Mouse (Mus musculus) midbrain, embryonic 15.5 days (tissue): ENCODE measurements around the gene Rsph6a. TPM values are rescaled to one million over a fixed set of nuclear protein-coding genes. Genes with fewer than 3 reads are reported as not detected.
A peak's percentile ranks its signal among the peaks of the same experiment; 100 is the strongest.

ENCODE experiments used
- ATAC-seq: fragments of 200-750 bp; cut with Nextera tagmentation; replicated peaks from 2 replicates; pipeline ENCODE4 v1.8.0; 2017; ENCODE audit warnings: moderate TSS enrichment
- H3K27ac ChIP-seq: fragments of 300-500 bp; sonication (generic); 2 replicates; pipeline ENCODE4 v1.5.1; 2015; ENCODE audit warnings: mild to moderate bottlenecking, inconsistent platforms
- H3K27me3 ChIP-seq: fragments of 300-500 bp; sonication (generic); replicated peaks from 2 replicates; pipeline ENCODE4 v1.6.1; 2015; ENCODE audit warnings: inconsistent platforms
- H3K36me3 ChIP-seq: fragments of 300-500 bp; sonication (generic); replicated peaks from 2 replicates; pipeline ENCODE4 v1.6.1; 2015; ENCODE audit warnings: inconsistent platforms
- H3K4me1 ChIP-seq: fragments of 300-500 bp; sonication (generic); 2 replicates; pipeline ENCODE4 v1.6.1; 2015; ENCODE audit warnings: inconsistent platforms
- H3K4me2 ChIP-seq: fragments of 300-500 bp; sonication (generic); 2 replicates; pipeline ENCODE4 v1.6.1; 2015; ENCODE audit warnings: inconsistent platforms, mild to moderate bottlenecking, moderate library complexity
- H3K4me3 ChIP-seq: fragments of 300-500 bp; sonication (generic); 2 replicates; pipeline ENCODE4 v1.5.1; 2015; ENCODE audit warnings: mild to moderate bottlenecking, inconsistent platforms
- H3K9ac ChIP-seq: fragments of 300-500 bp; sonication (generic); 2 replicates; pipeline ENCODE4 v1.6.1; 2015; ENCODE audit warnings: mild to moderate bottlenecking, inconsistent platforms
- H3K9me3 ChIP-seq: fragments of 300-500 bp; sonication (generic); 2 replicates; pipeline ENCODE4 v1.6.1; 2016; ENCODE audit warnings: inconsistent platforms
- WGBS: fragments of 180-500 bp; shearing (Covaris S2); methylation state at CpG from one replicate; pipeline ENCODE4 v1.1.7; 2015; ENCODE audit warnings: mixed read lengths; 5-methylcytosine and 5-hydroxymethylcytosine counted together
- polyA plus RNA-seq: library from polyadenylated mRNA; unstranded; fragments of >200 nt; fragmentation: Nextera tagmentation; extraction: Ambion mirVana; gene quantifications from 2 replicates; pipeline ENCODE4 v1.2.1, GENCODE M21; 2015

Rsph6a gene
- polyA plus RNA-seq, 1 experiment from 2014 or later, result 0.15 TPM

DNA sequence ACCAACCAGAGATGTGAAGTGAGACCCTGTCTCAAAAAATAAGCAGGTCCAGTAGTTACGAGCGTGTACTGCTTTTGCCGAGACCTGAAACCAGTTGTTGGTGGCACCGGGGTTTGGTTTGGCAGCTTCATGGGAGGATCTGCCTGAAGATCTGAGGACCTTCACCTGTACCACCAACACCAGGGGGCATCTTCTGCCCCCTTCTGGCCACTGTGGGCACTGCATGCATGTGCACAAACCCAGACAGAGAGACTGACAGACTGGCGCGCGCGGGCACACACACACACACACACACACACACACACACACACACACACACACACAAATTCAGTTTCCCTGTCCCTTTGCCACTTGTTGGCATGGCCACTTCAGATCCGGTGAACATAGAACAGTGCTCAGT is 19.0 kb downstream of the Rsph6a start:
- no peaks in the 10 kb centered on the region for H3K9me3 ChIP-seq
- ATAC-seq, result no peak
- no peak overlapping the region for H3K9ac ChIP-seq
- no peak overlapping the region for H3K4me2 ChIP-seq
- no peak overlapping the region for H3K4me3 ChIP-seq
- peaks cover 23% of the 10 kb centered on the region for H3K4me1 ChIP-seq
- H3K27ac ChIP-seq, result no peak overlapping the region
- H3K27me3 ChIP-seq, result no peaks in the 10 kb centered on the region
- 80% methylated on average over 9 of the region's 9 CpGs for WGBS
- H3K36me3 ChIP-seq, result peaks cover 6% of the 10 kb centered on the region

DNA sequence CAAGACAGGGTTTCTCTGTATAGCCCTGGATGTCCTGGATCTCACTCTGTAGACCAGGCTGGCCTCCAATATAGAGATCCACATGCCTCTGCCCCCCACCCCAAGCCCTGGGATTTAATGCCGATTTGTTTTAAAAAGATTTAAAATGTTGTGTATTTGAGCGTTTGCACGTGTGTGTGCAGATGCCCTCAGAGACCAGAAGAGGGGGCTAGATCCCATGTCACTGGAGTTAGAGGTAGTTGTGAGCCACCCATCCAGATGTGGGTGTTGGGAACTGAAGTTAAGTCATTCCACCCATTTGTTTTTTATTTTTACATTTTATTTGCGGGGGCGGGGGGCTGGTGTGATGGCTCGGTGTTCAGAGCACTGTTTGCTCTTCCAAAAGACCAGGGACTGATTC is 20.0 kb downstream of the Rsph6a start:
- no peak overlapping the region for H3K4me2 ChIP-seq
- H3K36me3 ChIP-seq, result peaks cover 13% of the 10 kb centered on the region
- peaks cover 23% of the 10 kb centered on the region for H3K4me1 ChIP-seq
- no peak for ATAC-seq
- no peak overlapping the region for H3K4me3 ChIP-seq
- 92% methylated on average over 6 of the region's 6 CpGs for WGBS
- no peaks in the 10 kb centered on the region for H3K27me3 ChIP-seq
- no peak overlapping the region for H3K27ac ChIP-seq
- H3K9me3 ChIP-seq, result no peaks in the 10 kb centered on the region
- no peak overlapping the region for H3K9ac ChIP-seq

DNA sequence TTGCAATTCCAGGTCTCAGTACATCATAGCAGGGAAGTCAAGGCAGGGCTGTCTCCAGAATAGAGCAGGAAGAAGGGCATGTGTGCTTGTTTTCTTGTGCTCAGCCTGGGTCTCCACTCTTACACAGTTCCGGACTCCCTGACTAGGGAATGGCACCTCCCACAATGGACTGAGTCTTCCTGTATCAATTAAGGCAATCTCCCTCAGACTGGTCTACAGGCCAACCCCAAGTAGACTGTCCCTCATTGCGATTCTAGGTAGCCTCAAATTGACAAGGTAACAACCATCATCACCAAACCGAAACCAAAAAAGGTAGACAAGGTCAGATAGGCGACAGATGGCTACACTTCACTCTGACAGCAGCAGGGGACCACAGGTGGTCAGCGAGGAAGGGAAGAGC is 20.7 kb downstream of the Rsph6a start:
- Histone ChIP-seq H3K36me3 (peaks cover 17% of the 10 kb centered on the region), H3K27me3 (no peaks in the 10 kb centered on the region), H3K9ac (peak overlapping the region; percentile 34), H3K4me1 (peaks cover 23% of the 10 kb centered on the region), H3K9me3 (no peaks in the 10 kb centered on the region), H3K4me3 (peak overlapping the region; percentile 93), H3K27ac (peak overlapping the region; percentile 79), H3K4me2 (peak overlapping the region; percentile 65)
- ATAC-seq, result peak; percentile 16
- WGBS, result 56% methylated on average over 5 of the region's 5 CpGs

DNA sequence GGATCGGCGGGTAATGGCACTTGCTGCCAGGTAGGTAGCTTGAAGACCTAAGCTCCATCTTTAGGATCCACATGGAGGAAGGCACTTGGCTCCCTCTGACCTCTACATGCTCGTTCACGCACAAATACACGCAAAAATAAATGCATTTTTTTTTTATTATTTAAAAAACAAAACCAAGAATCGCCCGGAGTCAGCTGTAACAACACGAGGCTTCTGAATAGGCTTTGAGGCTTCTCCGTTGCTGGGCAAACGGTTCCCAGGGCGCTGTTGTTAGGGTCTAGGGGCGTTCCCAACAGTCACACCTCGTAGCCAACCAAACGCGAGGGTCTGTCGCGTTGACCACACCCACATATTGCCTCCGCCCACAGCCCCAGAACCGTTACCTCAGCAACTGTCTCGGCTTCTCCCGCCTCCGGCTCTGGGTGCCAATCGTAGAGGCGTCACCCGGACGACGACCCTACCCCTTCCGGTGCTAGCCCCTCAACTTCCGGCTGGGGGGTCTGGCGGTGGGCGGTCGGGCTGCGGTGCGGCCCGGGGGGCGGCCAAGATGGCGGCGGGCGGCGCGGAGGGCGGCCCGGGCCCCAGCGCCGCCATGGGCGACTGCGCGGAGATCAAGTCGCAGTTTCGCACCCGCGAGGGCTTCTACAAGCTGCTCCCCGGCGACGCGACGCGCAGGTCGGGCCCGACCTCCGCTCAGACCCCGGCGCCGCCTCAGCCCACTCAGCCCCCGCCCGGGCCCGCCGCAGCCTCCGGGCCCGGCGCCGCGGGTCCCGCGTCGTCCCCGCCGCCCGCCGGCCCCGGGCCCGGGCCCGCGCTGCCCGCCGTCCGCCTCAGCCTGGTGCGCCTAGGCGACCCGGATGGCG is 21.5 kb downstream of the Rsph6a start, which contains the start of gene Dmwd:
Gene Dmwd, plus strand, starts transcription at position 505 of the 863 bp plus-strand sequence.
- peaks cover 23% of the 10 kb centered on the region for H3K4me1 ChIP-seq

DNA sequence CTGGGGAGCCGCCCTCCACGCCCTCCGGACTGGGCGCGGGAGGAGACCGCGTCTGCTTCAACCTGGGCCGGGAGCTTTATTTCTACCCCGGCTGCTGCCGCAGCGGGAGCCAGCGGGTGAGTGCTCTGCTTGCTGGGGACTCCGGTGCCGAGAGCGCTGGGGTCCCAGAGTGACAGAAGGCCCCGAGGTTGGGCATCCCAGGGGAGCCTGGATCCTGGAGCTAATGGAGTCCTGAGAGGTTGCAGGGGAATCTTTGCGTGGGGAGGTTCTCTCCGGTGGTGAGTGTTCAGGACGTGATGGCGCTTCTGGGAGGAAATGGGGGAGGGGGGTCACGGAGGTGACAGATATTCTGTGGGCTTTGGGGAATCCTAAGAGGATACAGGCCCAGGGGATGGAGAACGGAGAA is 22.1 kb downstream of the Rsph6a start:
- no peaks in the 10 kb centered on the region for H3K27me3 ChIP-seq
- H3K4me2 ChIP-seq, result peak overlapping the region; percentile 65
- H3K4me3 ChIP-seq, result peak overlapping the region; percentile 93
- H3K27ac ChIP-seq, result peak overlapping the region; percentile 79
- peaks cover 26% of the 10 kb centered on the region for H3K36me3 ChIP-seq
- peak overlapping the region; percentile 97 for H3K9ac ChIP-seq
- peaks cover 23% of the 10 kb centered on the region for H3K4me1 ChIP-seq
- WGBS, result 1% methylated on average over 22 of the region's 22 CpGs
- H3K9me3 ChIP-seq, result no peaks in the 10 kb centered on the region
- ATAC-seq, result peak; percentile 13

More for the DNA sequence above, 21.5 kb downstream of the Rsph6a start, which contains the start of gene Dmwd:
- H3K9ac ChIP-seq, result peak within 1 kb of the TSS; percentile 97
- peak within 1 kb of the TSS; percentile 79 for H3K27ac ChIP-seq
- ATAC-seq, result peak; percentile 98
- H3K4me3 ChIP-seq, result peak within 1 kb of the TSS; percentile 93
- peak within 1 kb of the TSS; percentile 65 for H3K4me2 ChIP-seq
- H3K27me3 ChIP-seq, result no peaks in the 10 kb centered on the region
- WGBS, result under 1% methylated on average over 80 of the region's 91 CpGs
- peaks cover 22% of the 10 kb centered on the region for H3K36me3 ChIP-seq
- H3K9me3 ChIP-seq, result no peaks in the 10 kb centered on the region

DNA sequence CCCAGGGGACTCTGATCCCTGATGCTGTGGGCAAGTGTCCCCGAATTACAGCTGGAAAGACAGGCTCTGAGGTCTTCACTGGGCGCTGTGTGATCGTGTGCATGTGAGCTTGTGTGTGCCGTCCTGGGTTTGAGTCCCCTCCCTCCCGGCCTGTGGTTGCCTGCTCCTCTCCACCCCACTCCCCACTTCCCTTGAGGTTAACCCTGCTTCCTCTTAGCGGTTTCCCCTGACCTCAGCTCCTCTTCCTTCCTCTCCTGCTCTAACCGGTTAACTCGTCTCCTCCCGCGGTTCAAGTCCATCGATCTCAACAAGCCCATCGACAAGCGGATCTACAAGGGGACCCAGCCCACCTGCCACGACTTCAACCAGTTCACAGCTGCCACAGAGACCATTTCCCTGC is 23.3 kb downstream of the Rsph6a start:
- 0 out of 2 replicates have a peak overlapping the region, but pooled peaks have one; percentile 97 for H3K9ac ChIP-seq
- WGBS, result 69% methylated on average over 14 of the region's 14 CpGs

DNA sequence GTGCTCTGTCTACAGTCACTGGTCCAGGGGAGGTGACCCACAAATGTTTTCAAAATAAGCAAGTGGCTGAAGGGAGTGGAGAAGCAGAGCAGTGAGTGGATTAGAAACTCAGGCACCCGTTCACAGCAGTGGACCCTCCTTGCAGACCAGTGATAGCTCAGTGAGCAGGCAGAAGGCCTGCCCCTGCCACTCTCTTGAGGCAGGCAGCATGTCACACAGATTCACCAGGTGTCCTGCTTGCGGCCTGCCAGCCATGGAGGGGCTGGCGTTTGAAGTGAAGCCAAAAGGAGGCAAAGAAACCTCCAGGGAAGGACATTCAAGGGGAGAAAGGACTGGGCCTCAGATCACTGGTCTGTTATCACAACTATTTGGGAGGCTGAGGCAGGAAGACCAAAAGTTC is 24.2 kb downstream of the Rsph6a start:
- no peak overlapping the region for H3K9ac ChIP-seq
- H3K27me3 ChIP-seq, result no peaks in the 10 kb centered on the region
- H3K36me3 ChIP-seq, result peaks cover 41% of the 10 kb centered on the region
- H3K4me2 ChIP-seq, result no peak overlapping the region
- H3K27ac ChIP-seq, result no peak overlapping the region
- no peak overlapping the region for H3K4me3 ChIP-seq
- WGBS, result 89% methylated on average over 3 of the region's 3 CpGs
- no peaks in the 10 kb centered on the region for H3K9me3 ChIP-seq
- peaks cover 32% of the 10 kb centered on the region for H3K4me1 ChIP-seq
- ATAC-seq, result no peak

More for the DNA sequence above, 23.3 kb downstream of the Rsph6a start:
- no peak for ATAC-seq
- Histone ChIP-seq H3K9me3 (no peaks in the 10 kb centered on the region), H3K36me3 (peaks cover 37% of the 10 kb centered on the region), H3K4me3 (peak overlapping the region; percentile 93), H3K4me1 (peaks cover 23% of the 10 kb centered on the region), H3K27ac (no peak overlapping the region), H3K27me3 (no peaks in the 10 kb centered on the region), H3K4me2 (peak overlapping the region; percentile 65)

DNA sequence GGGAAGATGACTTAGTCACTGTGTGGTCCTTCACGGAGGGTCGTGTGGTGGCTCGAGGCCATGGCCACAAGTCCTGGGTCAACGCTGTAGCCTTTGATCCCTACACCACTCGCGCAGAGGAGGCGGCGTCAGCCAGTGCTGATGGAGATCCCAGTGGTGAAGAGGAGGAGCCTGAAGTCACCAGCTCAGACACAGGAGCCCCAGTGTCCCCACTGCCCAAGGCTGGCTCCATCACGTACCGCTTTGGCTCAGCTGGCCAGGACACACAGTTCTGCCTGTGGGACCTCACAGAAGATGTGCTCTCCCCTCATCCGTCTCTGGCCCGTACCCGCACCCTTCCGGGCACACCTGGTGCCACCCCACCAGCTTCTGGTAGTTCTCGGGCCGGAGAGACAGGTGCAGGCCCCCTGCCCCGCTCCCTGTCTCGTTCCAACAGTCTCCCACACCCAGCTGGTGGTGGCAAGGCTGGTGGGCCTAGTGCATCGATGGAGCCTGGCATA is 26.0 kb downstream of the Rsph6a start:
- H3K27ac ChIP-seq, result no peak overlapping the region
- ATAC-seq, result no peak
- H3K9me3 ChIP-seq, result no peaks in the 10 kb centered on the region
- no peak overlapping the region for H3K4me3 ChIP-seq
- WGBS, result 91% methylated on average over 19 of the region's 19 CpGs
- H3K4me1 ChIP-seq, result peaks cover 32% of the 10 kb centered on the region
- H3K9ac ChIP-seq, result no peak overlapping the region
- H3K36me3 ChIP-seq, result peaks cover 41% of the 10 kb centered on the region
- peaks cover 3% of the 10 kb centered on the region; the same call in 1 of the 2 replicates for H3K27me3 ChIP-seq
- H3K4me2 ChIP-seq, result no peak overlapping the region

DNA sequence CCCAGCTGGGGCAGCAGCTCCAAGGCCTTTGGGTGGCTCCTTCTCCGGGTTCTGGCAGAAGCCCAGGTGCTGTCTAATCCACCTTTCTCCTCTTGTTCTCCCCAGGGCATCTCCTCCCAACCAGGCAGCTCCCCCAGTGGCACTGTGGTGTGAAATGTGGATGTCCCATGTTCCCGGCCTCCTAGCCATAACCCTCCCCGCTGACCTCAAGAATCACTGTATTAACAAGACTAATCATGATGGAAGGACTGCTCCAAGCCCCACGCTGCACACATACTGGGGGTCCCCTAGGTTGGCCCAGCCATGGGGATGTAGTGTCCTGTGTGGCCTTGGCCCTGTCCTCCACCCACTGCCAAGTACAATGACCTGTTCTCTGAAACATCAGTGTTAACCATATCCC is 27.7 kb downstream of the Rsph6a start:
- no peak for ATAC-seq
- Histone ChIP-seq H3K9me3 (no peaks in the 10 kb centered on the region), H3K4me3 (no peak overlapping the region), H3K36me3 (peaks cover 41% of the 10 kb centered on the region), H3K27ac (no peak overlapping the region), H3K4me1 (peaks cover 30% of the 10 kb centered on the region), H3K27me3 (peaks cover 3% of the 10 kb centered on the region; the same call in 1 of the 2 replicates), H3K4me2 (no peak overlapping the region), H3K9ac (no peak overlapping the region)
- WGBS, result 87% methylated on average over 4 of the region's 4 CpGs

DNA sequence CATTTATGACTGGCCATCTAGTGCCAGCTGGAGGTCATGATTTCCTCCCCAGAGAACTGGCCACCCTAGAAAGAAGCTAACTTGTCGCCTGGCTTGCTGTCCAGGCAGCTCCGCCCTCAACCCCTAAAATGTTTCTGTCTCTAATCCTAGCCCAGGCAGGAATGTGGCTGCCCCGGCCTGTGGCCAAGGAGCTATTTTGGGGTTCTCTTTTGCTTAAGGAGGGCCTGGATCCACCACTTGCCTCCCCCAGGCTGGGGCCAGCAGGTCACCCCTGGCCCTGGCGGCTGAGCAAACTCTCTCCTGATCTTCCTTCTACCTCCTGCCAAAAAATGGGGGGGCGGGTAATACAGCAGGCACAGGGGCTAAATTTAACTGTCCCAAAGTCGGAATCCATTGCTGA is 28.6 kb downstream of the Rsph6a start:
- Histone ChIP-seq H3K4me3 (no peak overlapping the region), H3K27me3 (peaks cover 3% of the 10 kb centered on the region; the same call in 1 of the 2 replicates), H3K9ac (no peak overlapping the region), H3K9me3 (no peaks in the 10 kb centered on the region), H3K4me1 (peaks cover 21% of the 10 kb centered on the region; the same call in 1 of the 2 replicates), H3K27ac (no peak overlapping the region), H3K4me2 (no peak overlapping the region), H3K36me3 (peaks cover 43% of the 10 kb centered on the region)
- WGBS, result 70% methylated on average over 6 of the region's 6 CpGs
- no peak for ATAC-seq

DNA sequence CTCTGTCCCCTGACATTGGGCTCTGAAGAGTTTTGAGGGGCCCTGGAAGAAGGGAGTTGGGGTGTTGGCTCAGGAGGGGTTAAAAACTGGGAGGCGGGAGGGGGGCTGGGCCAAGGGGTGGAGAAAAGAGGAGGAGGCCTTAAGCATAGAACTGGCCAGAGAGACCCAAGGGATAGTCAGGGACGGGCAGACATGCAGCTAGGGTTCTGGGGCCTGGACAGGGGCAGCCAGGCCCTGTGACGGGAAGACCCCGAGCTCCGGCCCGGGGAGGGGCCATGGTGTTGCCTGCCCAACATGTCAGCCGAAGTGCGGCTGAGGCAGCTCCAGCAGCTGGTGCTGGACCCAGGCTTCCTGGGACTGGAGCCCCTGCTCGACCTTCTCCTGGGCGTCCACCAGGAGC is 29.2 kb downstream of the Rsph6a start, which contains the start of gene Dmpk:
Gene Dmpk, plus strand, starts transcription at position 149 of the 400 bp plus-strand sequence.
- 50% methylated on average over 10 of the region's 10 CpGs for WGBS
- peaks cover 3% of the 10 kb centered on the region; the same call in 1 of the 2 replicates for H3K27me3 ChIP-seq
- peaks cover 19% of the 10 kb centered on the region; the same call in 1 of the 2 replicates for H3K4me1 ChIP-seq
- H3K27ac ChIP-seq, result no peak within 1 kb of the TSS
- no peak within 1 kb of the TSS for H3K9ac ChIP-seq
- H3K4me3 ChIP-seq, result no peak within 1 kb of the TSS
- no peaks in the 10 kb centered on the region for H3K9me3 ChIP-seq
- H3K36me3 ChIP-seq, result peaks cover 39% of the 10 kb centered on the region
- H3K4me2 ChIP-seq, result no peak within 1 kb of the TSS
- ATAC-seq, result 0 out of 2 replicates have a peak, but pooled peaks have one; percentile 13

DNA sequence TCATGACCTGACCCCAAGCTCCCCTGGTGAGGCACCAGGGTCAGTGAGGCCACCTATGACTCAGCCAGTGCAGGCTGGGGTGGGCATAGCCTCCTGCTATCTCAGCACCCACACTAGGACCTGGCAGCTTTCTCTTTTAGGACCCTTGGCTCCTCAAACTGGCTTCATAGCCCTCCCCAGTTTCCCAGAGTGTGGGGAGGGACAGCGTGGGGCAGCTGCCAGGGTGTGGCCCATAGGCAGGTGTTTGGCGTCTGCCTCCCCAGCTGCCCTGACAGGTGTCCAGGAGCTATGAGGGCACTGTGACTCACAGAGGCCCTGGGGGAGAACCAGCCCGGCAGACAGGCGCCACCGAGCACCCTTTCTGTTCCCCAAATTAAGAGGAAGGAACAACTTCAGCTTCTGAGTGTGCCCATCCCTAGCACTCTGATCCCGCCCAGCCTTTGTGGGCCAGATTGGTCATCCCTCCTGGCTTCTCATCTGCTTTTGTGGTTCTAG is 29.8 kb downstream of the Rsph6a start:
- Histone ChIP-seq H3K4me1 (peaks cover 19% of the 10 kb centered on the region; the same call in 1 of the 2 replicates), H3K36me3 (peaks cover 33% of the 10 kb centered on the region), H3K27ac (no peak overlapping the region), H3K4me2 (no peak overlapping the region), H3K9ac (no peak overlapping the region), H3K9me3 (no peaks in the 10 kb centered on the region), H3K27me3 (peaks cover 3% of the 10 kb centered on the region; the same call in 1 of the 2 replicates), H3K4me3 (no peak overlapping the region)
- ATAC-seq, result no peak
- 82% methylated on average over 6 of the region's 6 CpGs for WGBS
